Mouse (Mus musculus) spleen, embryonic (tissue): Measurements from ENCODE around the gene Dnah3.

Experiments
- CTCF ChIA-PET: fragments of 350-600 bp; sonication (Branson Sonifier 250); formaldehyde crosslinking; loops from one replicate; lab custom pipeline; 2022; lab: Charles Lee

Dnah3 gene

GRCm38 (mm10) chr7:120054016-120054415 lies 41.1 kb downstream of the Dnah3 start:
- CTCF ChIA-PET: no interaction called here

DNA sequence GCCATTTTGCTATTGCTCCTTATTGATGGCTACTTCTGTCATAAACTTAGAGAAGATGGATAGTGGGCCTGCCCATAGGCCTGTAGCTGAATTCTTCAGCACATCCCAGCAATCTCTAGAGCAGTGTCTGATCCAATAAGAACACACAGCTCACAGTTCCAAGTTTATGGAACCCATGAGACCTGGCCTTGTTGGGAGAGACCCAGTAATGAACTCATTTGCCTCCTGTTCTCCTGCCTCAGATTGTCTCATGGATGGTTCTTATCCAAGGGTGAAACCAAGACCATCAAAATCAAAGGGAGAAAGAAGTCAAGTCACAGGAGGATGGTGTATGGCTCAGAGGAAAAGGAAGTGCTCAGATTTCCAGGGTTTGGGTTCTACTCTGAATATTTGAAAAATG lies 44.6 kb downstream of the Dnah3 start:
- CTCF ChIA-PET: no interaction called here

GRCm38 (mm10) chr7:120043990-120044389 lies 51.1 kb downstream of the Dnah3 start:
- CTCF ChIA-PET: no interaction called here

DNA sequence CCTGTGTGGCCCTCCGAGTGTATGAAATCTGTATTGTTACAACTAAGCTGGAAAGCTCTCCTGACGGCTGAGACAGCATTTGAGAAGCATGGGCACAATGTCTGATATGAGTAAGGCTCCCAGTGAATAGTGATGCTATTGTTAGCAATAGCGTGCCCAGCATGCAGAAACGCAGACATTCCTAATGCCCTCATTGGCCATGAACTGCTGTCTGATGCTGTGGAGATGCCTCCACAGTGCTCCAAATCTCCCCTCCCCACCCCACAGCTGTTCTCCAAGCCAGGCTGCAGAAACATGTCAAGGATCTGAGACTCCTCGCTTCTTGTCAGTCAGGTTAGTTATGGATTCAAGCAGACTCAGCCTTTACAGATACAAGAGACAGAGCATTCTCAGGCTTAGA lies 58.7 kb downstream of the Dnah3 start:
- CTCF ChIA-PET: no interaction called here

DNA sequence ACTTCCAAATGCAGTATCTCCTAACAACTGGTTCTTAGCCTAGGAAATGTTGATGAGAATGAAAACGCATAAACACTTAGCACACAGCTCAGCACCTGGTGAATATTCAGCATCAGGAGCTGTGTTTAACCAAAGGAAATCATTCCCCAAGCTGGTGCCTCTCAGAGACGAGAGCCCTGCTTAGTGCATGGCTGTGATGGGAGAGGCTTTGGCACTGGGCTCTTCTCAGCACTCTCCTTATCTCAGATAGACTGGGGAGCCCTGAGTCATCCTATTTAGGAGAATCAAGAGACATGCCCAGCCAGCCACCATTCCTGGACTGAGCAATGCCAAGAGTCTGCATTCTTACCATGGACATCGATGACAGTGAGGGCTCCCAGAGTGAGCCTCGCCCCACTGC lies 60.1 kb downstream of the Dnah3 start:
- CTCF ChIA-PET: no interaction called here

- CTCF ChIA-PET: no interaction called here
Measured at GRCm38 (mm10) chr7:120034566-120034965, 60.5 kb downstream of the Dnah3 start.

- CTCF ChIA-PET: no interaction called here
Measured at GRCm38 (mm10) chr7:120028669-120029068, 66.4 kb downstream of the Dnah3 start.

DNA sequence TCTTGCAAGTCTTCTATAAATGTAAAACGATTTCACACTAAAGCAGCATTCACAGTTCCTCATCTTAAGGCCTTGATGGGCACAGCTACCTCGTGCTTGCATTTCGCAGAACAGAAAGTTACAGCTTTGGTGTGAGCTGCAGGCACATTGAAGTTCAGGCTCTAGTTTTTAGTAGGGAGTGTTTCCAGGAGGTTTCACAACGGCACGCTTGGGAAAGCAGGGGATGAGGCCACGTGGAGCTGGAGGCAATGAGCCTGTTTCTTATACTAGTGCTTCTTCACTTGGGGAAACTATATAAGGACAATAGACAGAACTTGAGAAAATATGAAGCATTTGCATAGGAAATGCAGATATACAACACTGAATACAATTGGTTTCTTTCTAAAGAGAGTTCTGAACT lies 98.0 kb downstream of the Dnah3 start:
- CTCF ChIA-PET: no interaction called here

GRCm38 (mm10) chr7:119985279-119985912 lies 109.7 kb downstream of the Dnah3 start:
- CTCF ChIA-PET: no interaction called here

- CTCF ChIA-PET: no interaction called here
Measured at GRCm38 (mm10) chr7:119980170-119980569, 114.9 kb downstream of the Dnah3 start.

- CTCF ChIA-PET: no interaction called here
Measured at GRCm38 (mm10) chr7:119978576-119978975, 116.5 kb downstream of the Dnah3 start.

- CTCF ChIA-PET: no interaction called here
Measured at GRCm38 (mm10) chr7:119977574-119977973, 117.5 kb downstream of the Dnah3 start.

GRCm38 (mm10) chr7:119976256-119976655 lies 118.8 kb downstream of the Dnah3 start:
- CTCF ChIA-PET: no interaction called here

GRCm38 (mm10) chr7:119974214-119974613 lies 120.9 kb downstream of the Dnah3 start:
- CTCF ChIA-PET: no interaction called here

- CTCF ChIA-PET: no interaction called here
Measured at GRCm38 (mm10) chr7:119969320-119969719, 125.8 kb downstream of the Dnah3 start.

- CTCF ChIA-PET: no interaction called here
Measured at GRCm38 (mm10) chr7:119965651-119966395, 129.3 kb downstream of the Dnah3 start.

GRCm38 (mm10) chr7:119965205-119965604 lies 129.9 kb downstream of the Dnah3 start:
- CTCF ChIA-PET: no interaction called here

- CTCF ChIA-PET: no interaction called here
Measured at GRCm38 (mm10) chr7:119961107-119961506, 134.0 kb downstream of the Dnah3 start.

- CTCF ChIA-PET: no interaction called here
Measured at GRCm38 (mm10) chr7:119960546-119960945, 134.5 kb downstream of the Dnah3 start.

DNA sequence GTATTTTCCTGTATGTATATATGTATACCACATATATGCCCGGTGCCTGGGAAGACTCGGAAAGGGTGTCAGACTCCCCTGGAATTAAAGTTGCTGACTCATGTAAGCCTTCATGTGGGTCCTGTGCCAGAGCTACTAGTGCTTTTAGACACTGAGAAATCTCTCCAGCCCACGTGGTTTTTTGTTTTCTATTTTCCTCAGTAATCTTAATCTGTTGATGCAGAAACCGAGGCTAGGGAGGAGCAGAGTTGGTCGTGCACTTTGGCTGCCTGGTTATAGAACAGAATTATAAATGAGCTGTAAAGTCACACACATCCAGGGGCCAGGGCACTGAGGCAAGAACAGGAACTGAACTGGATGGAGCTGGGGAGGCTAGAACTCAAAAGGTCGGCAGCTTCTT lies 135.1 kb downstream of the Dnah3 start:
- CTCF ChIA-PET: no interaction called here

DNA sequence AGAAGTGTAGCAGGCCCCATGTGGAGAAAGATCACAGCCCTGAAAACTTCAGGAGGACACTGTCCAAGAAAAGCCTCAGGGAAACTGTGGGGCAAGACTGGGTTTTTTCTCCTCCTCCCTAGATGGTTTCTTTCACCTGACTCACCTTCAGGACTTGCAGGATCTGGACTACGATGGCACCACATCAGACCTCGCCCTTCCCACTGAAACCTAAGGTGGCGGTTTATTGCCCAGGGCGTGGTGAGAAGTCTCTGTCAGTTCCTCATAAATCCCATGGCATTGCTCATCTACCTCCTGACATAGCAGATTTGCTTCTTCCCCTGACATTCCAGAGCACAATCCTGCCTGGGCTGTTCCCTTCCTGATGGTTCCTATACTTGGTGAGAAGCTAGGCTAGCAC lies 135.6 kb downstream of the Dnah3 start:
- CTCF ChIA-PET: no interaction called here

GRCm38 (mm10) chr7:119959091-119959490 lies 136.0 kb downstream of the Dnah3 start:
- CTCF ChIA-PET: no interaction called here

- CTCF ChIA-PET: interaction anchor here (0.7 kb wide), 1 partner anchor 1029 kb away, joined by 3 read pairs; no protein-coding TSS in a partner anchor
Measured at GRCm38 (mm10) chr7:119957421-119957820, 137.7 kb downstream of the Dnah3 start.
